Mouse (Mus musculus): ENCODE results near the gene Dram2.

GRCm38 (mm10) chr3:106558271-106558670 lies 10.7 kb downstream of the Dram2 start:
- TF ChIP-seq CTCF (IDR thresholded peaks at IDR 0.05; ENCODE audit: insufficient read depth, low read depth, low read length) (no peak), POLR2A (IDR thresholded peaks at IDR 0.05; ENCODE audit: insufficient read depth, low read depth, low read length) (no peak)

Data from olfactory bulb, adult 2 months (tissue).